Mouse (Mus musculus) cerebellum, adult 2 months (tissue): ENCODE measurements around the gene Bcas3. TPM values are rescaled to one million over a fixed set of nuclear protein-coding genes. Genes with fewer than 3 reads are reported as not detected.

ENCODE experiments used
- DNase-seq, 2 experiments: peaks; one replicate each; pipeline ENCODE4 v3.0.0; 2021
- H3K27ac ChIP-seq: fragments of 200-500 bp; 2 replicates; pipeline ENCODE4 v1.5.1; 2012; ENCODE audit warnings: low read length, control low read depth, inconsistent platforms; ENCODE audit not compliant: insufficient read depth
- H3K27me3 ChIP-seq: fragments of 200-500 bp; 2 replicates; pipeline ENCODE4 v1.6.1; 2012; ENCODE audit warnings: inconsistent platforms, mild to moderate bottlenecking, low read length, moderate library complexity; ENCODE audit not compliant: control insufficient read depth, insufficient read depth
- H3K4me1 ChIP-seq: fragments of 200-500 bp; 2 replicates; pipeline ENCODE4 v1.6.1; 2011; ENCODE audit warnings: low read length; ENCODE audit not compliant: control insufficient read depth, insufficient read depth
- H3K4me3 ChIP-seq: fragments of 200-500 bp; replicated peaks from 2 replicates; pipeline ENCODE3; 2011; ENCODE audit warnings: mild to moderate bottlenecking, low read depth, low read length, control low read depth; ENCODE audit not compliant: insufficient read depth
- CTCF ChIP-seq: fragments of 200-500 bp; IDR thresholded peaks from 2 replicates; pipeline ENCODE4 v1.5.1; 2011; ENCODE audit warnings: low read depth, mild to moderate bottlenecking, control low read depth, low read length, moderate library complexity, borderline replicate concordance; ENCODE audit not compliant: insufficient read depth
- POLR2A ChIP-seq: fragments of 200-500 bp; IDR thresholded peaks from 2 replicates; pipeline ENCODE4 v1.6.1; 2011; ENCODE audit warnings: low read length, control low read depth, borderline replicate concordance; ENCODE audit not compliant: insufficient read depth
- WGBS: fragments of 180-500 bp; shearing (Covaris S2); methylation state at CpG from one replicate; pipeline ENCODE4 v1.1.7; 2018; 5-methylcytosine and 5-hydroxymethylcytosine counted together
- polyA plus RNA-seq: library from polyadenylated mRNA; depleted of rRNA; stranded (reverse); fragments of >200 nt; gene quantifications from 2 replicates; pipeline ENCODE4 v1.2.3, GENCODE M21; 2012; rRNA removed

Gene Bcas3
- polyA plus RNA-seq, 1 experiment: 44.4 TPM

DNA sequence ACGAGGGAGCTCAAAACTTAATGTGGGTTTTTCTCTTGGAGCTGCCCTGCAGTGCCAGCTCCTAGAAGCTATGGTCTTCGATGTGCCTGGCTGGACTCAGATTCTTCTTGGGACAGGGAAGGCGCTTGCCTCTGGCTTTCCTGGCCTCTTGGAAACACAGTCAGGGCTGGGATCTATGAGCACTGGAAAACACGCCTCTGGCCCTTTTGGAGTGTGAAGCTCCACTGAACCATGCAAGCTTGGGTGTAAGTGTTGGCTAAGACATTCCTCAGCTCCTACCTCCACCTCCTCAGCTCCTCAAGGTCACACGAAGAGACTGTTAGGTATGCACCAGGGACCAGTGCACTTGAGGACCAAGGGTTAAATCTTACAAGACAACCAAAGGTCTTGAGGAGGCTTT is 492.0 kb downstream of the Bcas3 start:
- WGBS: 41% methylated on average over 5 of the region's 5 CpGs
- Histone ChIP-seq H3K4me3 (no peak overlapping the region), H3K4me1 (0 out of 2 replicates have a peak, but pooled peaks cover 5% of the 10 kb centered on the region), H3K27me3 (peaks cover 26% of the 10 kb centered on the region; the same call in 1 of the 2 replicates), H3K27ac (no peak overlapping the region)
- DNase-seq: no peak
- TF ChIP-seq POLR2A (no peak), CTCF (no peak)

DNA sequence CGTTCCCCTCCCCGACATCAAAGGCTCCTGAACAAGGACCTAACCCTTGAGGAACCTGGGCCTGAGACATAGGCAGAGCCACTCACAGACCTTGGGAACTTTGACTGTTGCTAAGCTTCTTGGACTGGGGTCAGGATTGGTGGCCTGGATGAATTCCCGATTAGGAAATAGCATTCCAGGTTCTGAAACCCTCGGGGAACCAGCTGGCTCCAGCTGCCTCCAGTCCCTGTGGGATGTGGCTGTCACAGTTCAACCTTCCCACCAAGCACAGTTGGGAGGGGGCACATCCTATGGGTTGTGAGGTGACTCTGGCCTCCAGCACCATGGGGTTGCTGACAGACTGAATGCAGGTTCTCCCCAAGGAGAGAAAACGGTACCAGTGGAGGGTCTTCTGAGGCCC is 493.0 kb downstream of the Bcas3 start:
- Histone ChIP-seq H3K27ac (no peak overlapping the region), H3K4me3 (no peak overlapping the region), H3K27me3 (peaks cover 21% of the 10 kb centered on the region; the same call in 1 of the 2 replicates), H3K4me1 (0 out of 2 replicates have a peak, but pooled peaks cover 5% of the 10 kb centered on the region)
- DNase-seq: no peak
- TF ChIP-seq CTCF: no peak
- TF ChIP-seq POLR2A: no peak
- 38% methylated on average over 5 of the region's 5 CpGs for WGBS

GRCm38 (mm10) chr11:85846509-85846908 is 493.5 kb downstream of the Bcas3 start:
- DNase-seq: no peak
- Histone ChIP-seq H3K27ac (no peak overlapping the region), H3K4me1 (0 out of 2 replicates have a peak, but pooled peaks cover 5% of the 10 kb centered on the region), H3K4me3 (no peak overlapping the region), H3K27me3 (peaks cover 18% of the 10 kb centered on the region; the same call in 1 of the 2 replicates)
- WGBS: 55% methylated on average over 4 of the region's 4 CpGs
- TF ChIP-seq POLR2A (no peak), CTCF (no peak)

DNA sequence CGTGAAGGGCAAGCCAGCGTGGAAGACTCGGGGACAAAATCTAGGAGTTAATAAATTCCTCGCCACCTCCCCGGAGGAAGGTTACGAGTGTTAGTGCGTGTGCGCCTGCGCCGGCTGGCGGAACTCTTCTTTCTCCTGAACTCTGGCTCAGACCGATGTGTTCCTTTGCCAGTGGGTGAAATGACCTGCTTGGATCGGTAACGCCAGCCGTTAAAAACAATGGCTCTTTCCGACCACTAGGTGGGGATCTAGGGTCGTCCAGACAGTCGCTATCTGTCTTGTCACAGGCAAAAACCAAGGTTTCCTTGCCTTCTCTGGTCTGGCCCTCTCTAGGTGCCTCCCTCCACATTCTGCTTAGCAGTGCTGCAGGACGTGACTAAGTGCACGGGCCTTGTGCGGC is 496.1 kb downstream of the Bcas3 start:
- peak; percentile 60 to 66 for DNase-seq
- peak; percentile 90 for TF ChIP-seq CTCF
- no peak for TF ChIP-seq POLR2A
- Histone ChIP-seq H3K4me1 (0 out of 2 replicates have a peak, but pooled peaks cover under 1% of the 10 kb centered on the region), H3K27ac (no peak overlapping the region), H3K27me3 (peaks cover 1% of the 10 kb centered on the region; the same call in 1 of the 2 replicates), H3K4me3 (peak overlapping the region; percentile 33)
- WGBS: 3% methylated on average over 21 of the region's 21 CpGs

DNA sequence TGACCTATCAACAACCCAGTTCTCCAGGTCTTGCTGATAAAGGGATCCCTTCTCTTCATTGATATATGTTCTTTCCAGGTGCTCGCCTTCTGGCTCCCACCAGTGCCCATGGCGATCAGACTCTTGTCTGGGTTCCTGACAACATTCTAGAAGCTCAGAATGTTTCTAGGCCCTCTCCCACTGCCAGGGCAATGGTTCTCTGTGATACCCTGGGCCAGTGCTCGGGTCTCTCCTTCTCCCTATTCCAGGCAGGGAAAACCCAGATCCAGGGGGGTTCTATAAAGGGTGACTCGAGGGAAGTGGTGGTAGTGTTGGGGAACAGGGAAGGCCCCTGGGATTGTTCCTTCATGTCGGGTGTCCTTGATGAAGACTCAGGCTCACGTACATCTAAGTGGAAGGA is 497.3 kb downstream of the Bcas3 start, which contains the start of gene Gm11444:
Gene Gm11444, minus strand, starts transcription at position 101 of the 400 bp plus-strand sequence.
- no peak for TF ChIP-seq CTCF
- no peak for TF ChIP-seq POLR2A
- Histone ChIP-seq H3K27ac (no peak within 1 kb of the TSS), H3K27me3 (no peaks in the 10 kb centered on the region), H3K4me1 (no peaks in the 10 kb centered on the region), H3K4me3 (no peak within 1 kb of the TSS)
- 91% methylated on average over 6 of the region's 6 CpGs for WGBS
- no peak for DNase-seq

DNA sequence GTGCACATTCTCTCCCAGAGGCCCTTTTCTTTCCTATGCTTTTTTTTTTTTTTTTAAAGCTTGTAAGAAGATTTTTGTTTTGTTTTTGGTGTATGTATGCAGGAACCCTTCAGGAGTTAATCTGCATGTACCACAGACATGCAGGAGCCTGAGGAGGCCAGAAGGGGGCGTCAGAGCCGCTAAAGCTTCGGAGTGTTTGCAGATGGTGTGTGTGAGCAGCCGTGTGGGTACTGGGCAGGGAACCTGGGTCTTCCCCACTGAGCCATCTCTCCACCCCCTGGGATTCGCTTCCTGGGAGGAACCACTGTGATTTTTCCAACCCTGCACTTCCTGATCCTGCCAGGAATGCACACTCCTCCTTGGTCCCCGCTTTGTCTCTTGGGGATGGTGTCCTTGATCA is 497.8 kb downstream of the Bcas3 start:
- no peaks in the 10 kb centered on the region for H3K4me1 ChIP-seq
- TF ChIP-seq CTCF (peak; percentile 8; the same call in 1 of the 2 replicates), POLR2A (no peak)
- WGBS: 51% methylated on average over 6 of the region's 6 CpGs
- H3K4me3 ChIP-seq: no peak overlapping the region
- H3K27ac ChIP-seq: no peak overlapping the region
- H3K27me3 ChIP-seq: no peaks in the 10 kb centered on the region
- no peak for DNase-seq

- DNase-seq: no peak
- no peaks in the 10 kb centered on the region for H3K27me3 ChIP-seq
- WGBS: 16% methylated on average over 6 of the region's 6 CpGs
- TF ChIP-seq POLR2A: no peak
- no peak for TF ChIP-seq CTCF
- no peak overlapping the region for H3K4me3 ChIP-seq
- no peaks in the 10 kb centered on the region; the same call in 1 of the 2 replicates for H3K4me1 ChIP-seq
- H3K27ac ChIP-seq: no peak overlapping the region
Observed at GRCm38 (mm10) chr11:85857997-85858698, 505.2 kb downstream of the Bcas3 start.

DNA sequence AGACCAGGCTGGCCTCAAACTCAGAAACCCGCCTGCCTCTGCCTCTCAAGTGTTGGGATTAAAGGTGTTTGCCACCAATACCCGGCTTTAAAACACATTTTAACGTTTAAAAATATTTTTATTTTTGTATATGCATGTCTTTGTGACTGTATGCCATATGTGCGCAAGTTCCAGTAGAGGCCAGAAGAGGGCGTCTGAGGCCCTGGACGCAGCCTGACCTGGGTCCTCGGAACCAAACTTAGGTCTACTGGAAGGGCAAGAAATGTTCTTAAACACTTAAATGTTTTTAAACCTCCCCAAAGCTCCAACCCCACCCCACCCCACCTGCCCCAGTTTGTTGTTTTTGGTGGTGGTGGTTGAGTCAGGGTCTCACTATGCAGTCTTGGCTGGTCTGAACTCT is 511.4 kb downstream of the Bcas3 start:
- no peak for TF ChIP-seq CTCF
- no peak for TF ChIP-seq POLR2A
- Histone ChIP-seq H3K4me1 (no peaks in the 10 kb centered on the region; the same call in 1 of the 2 replicates), H3K27me3 (no peaks in the 10 kb centered on the region), H3K27ac (no peak overlapping the region), H3K4me3 (no peak overlapping the region)
- WGBS: 37% methylated on average over 7 of the region's 7 CpGs
- DNase-seq: no peak

Other genes with a start within 250 kb of the Bcas3 start
- 41.4 and 44.4 TPM in 2 replicates for gene Usp32, start 213.0 kb upstream of the Bcas3 start, polyA plus RNA-seq
- gene 1700125H20Rik, start 182.8 kb upstream of the Bcas3 start, polyA plus RNA-seq: 0.24 TPM in 1 of 2 replicates, not detected in the other
- 43.0 and 43.4 TPM in 2 replicates for gene Appbp2, start 118.0 kb upstream of the Bcas3 start, polyA plus RNA-seq
- 31.2 and 35.8 TPM in 2 replicates for gene Ppm1d, start 41.9 kb upstream of the Bcas3 start, polyA plus RNA-seq